Mouse (Mus musculus) left cerebral cortex, postnatal 10 days (tissue): ENCODE results near the gene Gm20662. TPM values are rescaled to one million over a fixed set of nuclear protein-coding genes. Genes with fewer than 3 reads are reported as not detected.

Experiments used
- DNase-seq, 2 experiments: peaks; one replicate each; pipeline ENCODE4 v3.0.0; 2021 to 2022; ENCODE audit warnings: low spot score in 2 of 2, mixed read lengths in 1 of 2; ENCODE audit errors: extremely low spot score in 1 of 2
- intact Hi-C: fragments of 180-260 bp; cut with DNase I; formaldehyde crosslinking; loops from one replicate; pipeline ENCODE4 v1.15.1; 2025
- total RNA-seq, 2 experiments: library from RNA; stranded (reverse); gene quantifications; 2 replicates each; pipeline ENCODE4 v1.2.3; 2021

The Gm20662 gene
- total RNA-seq, 2 experiments from 2014 or later = 1.5 to 3.4 TPM

DNA sequence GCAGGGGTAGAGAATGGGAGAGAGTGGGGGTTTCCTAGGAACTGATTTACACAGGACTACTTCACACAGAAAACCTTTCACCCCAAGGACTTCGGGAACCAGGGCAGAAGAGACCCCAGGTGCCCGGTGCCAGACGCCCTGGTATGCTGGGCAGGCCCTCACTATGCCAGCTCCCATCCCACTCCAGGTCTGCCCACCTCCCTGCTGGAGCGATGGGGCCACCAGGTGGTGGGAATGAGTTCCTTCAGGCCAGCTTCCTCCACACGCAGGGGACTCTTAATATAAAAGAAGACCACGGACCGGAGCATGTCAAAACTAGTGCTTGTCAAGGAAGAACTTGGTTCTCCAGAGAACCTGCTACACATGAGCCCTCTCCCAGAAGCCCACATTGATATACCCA lies 71.0 kb downstream of the Gm20662 start:
- no peak for DNase-seq
- intact Hi-C loops = loop anchor here (5.0 kb wide), 2 partner anchors 105 to 165 kb away; no protein-coding TSS in a partner anchor

DNA sequence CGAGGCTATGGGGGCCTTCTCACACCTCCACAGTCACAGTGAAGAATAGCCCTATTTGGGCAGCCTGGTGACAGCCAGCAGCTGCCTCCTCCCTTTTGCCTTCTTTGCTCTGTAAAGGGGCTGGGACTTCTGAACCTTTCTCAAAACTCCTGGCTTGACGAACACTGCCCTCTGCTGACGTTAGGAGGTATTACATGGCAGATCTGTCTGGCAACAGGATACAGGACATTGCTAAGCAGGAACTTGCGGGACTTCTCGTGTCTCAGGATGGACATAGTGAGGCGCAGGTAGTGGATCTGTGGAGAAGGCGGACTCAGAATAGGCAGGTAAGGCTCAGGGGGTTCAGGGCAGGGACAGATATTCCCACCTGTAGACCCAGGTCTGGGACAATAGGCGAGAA lies 71.8 kb downstream of the Gm20662 start:
- peak; percentile 79 to 81 for DNase-seq
- intact Hi-C loops = loop anchor here (5.0 kb wide), 2 partner anchors 106 to 166 kb away; no protein-coding TSS in a partner anchor

DNA sequence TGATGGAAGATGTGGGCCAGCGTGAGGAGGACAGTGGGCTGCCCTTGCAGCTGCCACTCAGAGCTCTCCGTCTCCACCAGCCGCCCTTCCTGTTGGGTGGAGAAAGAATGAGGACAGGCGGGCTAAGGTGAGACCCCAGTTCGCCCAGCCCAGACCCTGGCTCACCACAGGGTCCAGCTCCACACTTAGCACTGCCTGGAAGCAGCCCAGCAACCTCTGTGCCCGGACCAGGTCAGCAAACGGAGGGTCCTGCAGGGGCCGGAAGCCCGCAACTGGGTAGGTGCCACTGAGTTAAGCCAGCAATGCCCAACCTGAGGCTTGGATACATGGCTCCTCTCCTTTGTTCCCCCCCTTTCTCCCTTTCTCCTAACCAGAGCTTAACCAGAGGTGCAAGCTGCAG lies 72.9 kb downstream of the Gm20662 start:
- intact Hi-C loops = loop anchor here (5.0 kb wide), 2 partner anchors 107 to 167 kb away; no protein-coding TSS in a partner anchor
- DNase-seq = no peak

DNA sequence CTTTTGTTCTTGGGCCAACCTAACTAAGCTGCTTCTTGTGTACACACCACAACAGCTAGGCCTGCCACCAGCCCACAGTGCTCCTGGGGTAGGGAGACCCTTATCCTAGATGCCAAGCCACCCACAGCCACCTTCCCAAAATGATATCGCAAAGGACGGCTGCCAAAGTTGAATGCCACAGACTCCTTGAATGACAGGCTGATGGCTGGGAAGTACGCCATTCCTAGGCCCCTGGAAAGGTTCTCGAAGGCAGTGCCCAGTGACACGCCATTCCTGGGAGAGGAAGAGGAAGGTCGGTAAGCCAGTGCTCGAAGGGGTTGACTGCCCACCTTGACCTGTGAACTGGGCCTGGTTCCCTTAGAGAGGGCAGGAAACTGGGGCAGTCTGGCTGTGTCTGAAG lies 73.4 kb downstream of the Gm20662 start:
- intact Hi-C loops = loop anchor here (5.0 kb wide), 2 partner anchors 107 to 167 kb away; no protein-coding TSS in a partner anchor
- no peak for DNase-seq

- intact Hi-C loops = no loop called here
These were observed 75.7 kb downstream of the Gm20662 start for GRCm38 (mm10) chr9:108071801-108072200.

GRCm38 (mm10) chr9:108072481-108072924 lies 76.4 kb downstream of the Gm20662 start:
- DNase-seq = no peak
- intact Hi-C loops = no loop called here

More at GRCm38 (mm10) chr9:108071801-108072200, 75.7 kb downstream of the Gm20662 start:
- no peak for DNase-seq

GRCm38 (mm10) chr9:108073141-108073930 lies 77.2 kb downstream of the Gm20662 start:
- intact Hi-C loops = no loop called here
- no peak for DNase-seq

GRCm38 (mm10) chr9:108080168-108080567 lies 84.0 kb downstream of the Gm20662 start, which contains the start of gene Mst1:
Gene Mst1, plus strand, starts transcription at chr9:108080436.
- DNase-seq = no peak

DNA sequence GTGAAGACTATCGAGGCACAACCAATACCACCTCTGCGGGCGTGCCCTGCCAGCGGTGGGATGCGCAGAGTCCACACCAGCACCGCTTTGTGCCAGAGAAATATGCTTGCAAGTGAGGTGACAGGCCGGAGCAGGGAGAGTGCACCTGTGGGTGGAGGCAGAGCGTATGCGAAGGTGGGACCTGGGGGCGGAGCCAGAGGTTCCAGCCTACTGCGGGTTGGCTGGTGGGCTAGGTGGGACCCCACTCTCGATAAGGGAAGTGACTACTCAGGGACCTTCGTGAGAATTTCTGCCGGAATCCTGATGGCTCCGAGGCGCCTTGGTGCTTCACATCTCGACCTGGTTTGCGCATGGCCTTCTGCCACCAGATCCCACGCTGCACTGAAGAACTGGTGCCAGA lies 86.4 kb downstream of the Gm20662 start:
- no peak for DNase-seq

More at GRCm38 (mm10) chr9:108080168-108080567, 84.0 kb downstream of the Gm20662 start, which contains the start of gene Mst1:
- intact Hi-C loops = no loop called here

GRCm38 (mm10) chr9:108082988-108083431 lies 86.9 kb downstream of the Gm20662 start, which contains the start of gene Rnf123:
Gene Rnf123, minus strand, starts transcription at chr9:108083346.
- intact Hi-C loops = no loop called here
- no peak for DNase-seq

More for the DNA sequence above, 86.4 kb downstream of the Gm20662 start:
- intact Hi-C loops = no loop called here

DNA sequence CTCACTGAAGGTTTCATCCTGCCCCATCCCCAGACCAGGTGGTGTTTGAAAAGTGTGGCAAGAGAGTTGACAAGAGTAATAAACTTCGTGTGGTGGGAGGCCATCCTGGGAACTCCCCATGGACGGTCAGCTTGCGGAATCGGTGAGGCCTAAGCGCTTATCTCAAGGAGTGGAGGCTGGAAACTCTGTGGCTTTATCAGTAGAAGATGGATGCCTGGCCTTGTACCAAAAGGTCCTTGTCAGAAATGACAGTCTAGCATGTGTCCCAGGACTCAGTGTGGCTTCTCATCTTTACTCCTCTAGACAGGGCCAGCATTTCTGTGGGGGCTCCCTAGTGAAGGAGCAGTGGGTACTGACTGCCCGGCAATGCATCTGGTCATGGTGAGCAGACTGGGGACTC lies 87.4 kb downstream of the Gm20662 start:
- intact Hi-C loops = no loop called here
- DNase-seq = no peak

DNA sequence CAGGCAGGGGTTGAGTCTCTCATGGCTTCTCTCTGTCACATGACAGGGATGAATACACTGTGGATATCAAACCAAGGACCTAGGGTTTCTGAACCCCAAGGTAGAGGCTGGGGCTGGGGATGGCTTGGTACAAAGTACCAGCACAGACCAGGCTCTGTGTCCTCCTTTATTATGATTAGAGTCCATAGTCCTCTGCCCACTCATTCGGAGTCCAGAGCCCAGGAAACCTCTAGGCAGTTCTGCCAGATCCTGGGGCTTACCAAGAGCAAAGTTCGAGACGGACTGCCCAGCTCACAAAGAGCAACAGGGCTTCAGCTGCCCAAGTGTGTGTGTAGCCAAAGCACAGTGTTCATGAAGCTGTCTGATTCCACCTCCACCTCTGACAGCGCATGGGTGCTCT lies 89.1 kb downstream of the Gm20662 start:
- no peak for DNase-seq
- intact Hi-C loops = no loop called here

DNA sequence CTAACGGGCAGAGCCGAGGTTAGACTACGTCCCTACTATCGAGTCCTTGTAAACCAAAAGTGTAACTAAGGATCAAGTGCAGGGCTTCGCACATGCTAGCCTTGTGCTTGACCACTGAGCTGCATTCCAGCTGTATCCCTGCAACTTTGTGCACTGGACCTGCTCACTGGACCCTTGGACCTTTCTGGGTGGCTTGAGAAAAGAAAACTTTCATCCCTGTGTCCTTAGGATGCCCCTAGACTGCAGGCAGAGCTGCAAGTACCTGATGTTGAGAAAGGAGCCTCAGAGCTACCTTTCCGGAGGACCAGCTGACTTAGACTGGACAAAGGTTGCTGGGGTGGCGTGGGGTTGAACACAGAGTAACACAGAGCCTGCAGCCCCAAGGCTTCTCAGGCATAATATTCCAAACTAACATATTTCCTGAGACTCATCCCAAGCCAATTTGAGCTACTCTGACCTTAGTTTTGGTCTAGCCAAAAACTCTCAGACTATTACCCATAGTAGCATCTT lies 94.5 kb downstream of the Gm20662 start:
- intact Hi-C loops = no loop called here

GRCm38 (mm10) chr9:108093586-108093985 lies 97.4 kb downstream of the Gm20662 start:
- DNase-seq = peak in 1 of 2 experiments; percentile 49
- intact Hi-C loops = no loop called here

More for the DNA sequence above, 94.5 kb downstream of the Gm20662 start:
- DNase-seq = no peak

GRCm38 (mm10) chr9:108094184-108094941 lies 98.2 kb downstream of the Gm20662 start, which contains the start of gene Apeh:
Gene Apeh, minus strand, starts transcription at chr9:108094606.
- intact Hi-C loops = no loop called here
- DNase-seq = peak; percentile 83 to 94
